Mouse (Mus musculus): ENCODE measurements around the gene Dennd1a.

- no peak for TF ChIP-seq CTCF (IDR thresholded peaks at IDR 0.05; ENCODE audit: insufficient read depth, low read length)
- TF ChIP-seq POLR2A (IDR thresholded peaks at IDR 0.05; ENCODE audit: borderline replicate concordance, extremely low read depth, low read depth, low read length), result no peak
Measured at GRCm38 (mm10) chr2:37837542-37837941, 449.6 kb downstream of the Dennd1a start.
